Mouse (Mus musculus) urinary bladder, postnatal 14 days (tissue): ENCODE data around the gene Tigar.

Experiments
- DNase-seq: peaks from one replicate; pipeline ENCODE4 v3.0.0; 2021; ENCODE audit warnings: low spot score

Tigar gene

GRCm38 (mm10) chr6:127142154-127143123 lies 33.1 kb upstream of the Tigar start:
- DNase-seq = peak; percentile 59

GRCm38 (mm10) chr6:127138962-127139361 lies 29.6 kb upstream of the Tigar start:
- DNase-seq = no peak

- no peak for DNase-seq
Observed at GRCm38 (mm10) chr6:127133433-127134245, 24.3 kb upstream of the Tigar start.

- DNase-seq = no peak
Observed at GRCm38 (mm10) chr6:127132719-127133118, 23.4 kb upstream of the Tigar start.

- DNase-seq = no peak
Observed at GRCm38 (mm10) chr6:127131946-127132345, 22.6 kb upstream of the Tigar start.

GRCm38 (mm10) chr6:127130377-127130776 lies 21.0 kb upstream of the Tigar start:
- no peak for DNase-seq

- no peak for DNase-seq
Observed at GRCm38 (mm10) chr6:127129659-127130058, 20.3 kb upstream of the Tigar start.

- no peak for DNase-seq
Observed at GRCm38 (mm10) chr6:127123506-127123905, 14.1 kb upstream of the Tigar start.

GRCm38 (mm10) chr6:127122996-127123395 lies 13.6 kb upstream of the Tigar start:
- no peak for DNase-seq

- DNase-seq = no peak
Observed at GRCm38 (mm10) chr6:127122221-127122806, 13.0 kb upstream of the Tigar start.

GRCm38 (mm10) chr6:127114753-127115456 lies 5.5 kb upstream of the Tigar start:
- no peak for DNase-seq

GRCm38 (mm10) chr6:127108368-127109060 lies 843 bp downstream of the Tigar start:
- DNase-seq = no peak

- no peak for DNase-seq
Observed at GRCm38 (mm10) chr6:127107413-127107812, 1.9 kb downstream of the Tigar start.

- DNase-seq = no peak
Observed at GRCm38 (mm10) chr6:127106726-127107125, 2.6 kb downstream of the Tigar start.

- no peak for DNase-seq
Observed at GRCm38 (mm10) chr6:127106189-127106588, 3.2 kb downstream of the Tigar start.

GRCm38 (mm10) chr6:127105107-127105506 lies 4.2 kb downstream of the Tigar start:
- DNase-seq = peak; percentile 22

- DNase-seq = no peak
Observed at GRCm38 (mm10) chr6:127104396-127105029, 4.8 kb downstream of the Tigar start.

- no peak for DNase-seq
Observed at GRCm38 (mm10) chr6:127103506-127104275, 5.7 kb downstream of the Tigar start.

- DNase-seq = peak; percentile 12
Observed at GRCm38 (mm10) chr6:127094565-127094964, 14.8 kb downstream of the Tigar start.

- peak; percentile 47 for DNase-seq
Observed at GRCm38 (mm10) chr6:127086739-127087138, 22.6 kb downstream of the Tigar start.
